Mouse (Mus musculus): Measurements from ENCODE around the gene Amz1.

Amz1 gene

DNA sequence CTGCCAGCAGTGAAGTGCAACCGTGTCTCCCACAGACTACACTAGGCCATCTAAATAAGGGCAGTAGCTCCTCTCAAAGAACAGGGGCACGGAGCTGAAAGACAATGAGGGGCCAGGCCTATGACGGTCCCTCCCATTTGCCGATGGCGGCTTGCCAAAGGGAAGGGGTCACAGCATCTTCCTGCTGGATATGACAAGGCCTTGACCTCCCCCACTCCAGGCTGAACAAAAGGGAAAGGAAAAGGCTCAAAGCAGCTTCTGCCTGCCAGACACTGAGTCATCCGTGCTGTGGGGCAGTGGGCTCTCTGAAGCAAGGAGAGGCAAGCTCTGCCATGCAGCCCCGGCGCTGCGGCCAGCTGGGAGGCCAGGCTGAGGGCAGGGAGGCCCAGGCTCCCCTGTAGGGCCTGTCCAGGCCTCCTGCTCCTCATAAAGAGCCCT lies 43.8 kb downstream of the Amz1 start:
- no peak for DNase-seq (ENCODE audit: low spot score)

DNA sequence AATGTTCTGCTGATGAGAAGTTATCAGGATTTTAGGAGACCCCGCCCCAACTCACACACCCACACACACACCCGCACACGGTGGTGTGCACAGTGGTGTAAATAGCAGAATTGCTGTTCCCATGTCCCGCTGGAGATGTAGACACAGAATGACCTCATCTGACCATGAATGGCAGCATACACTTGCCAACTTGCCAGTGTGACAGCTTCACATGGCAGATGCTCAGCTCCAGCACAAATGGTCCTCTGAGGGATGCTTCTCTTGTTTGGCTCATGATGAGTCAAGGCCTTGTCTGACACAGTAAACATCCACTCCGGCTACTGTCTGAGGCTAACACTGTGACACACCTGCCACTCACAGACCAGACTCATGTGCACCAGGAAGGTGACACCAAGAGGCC lies 44.4 kb downstream of the Amz1 start:
- no peak for DNase-seq (ENCODE audit: low spot score)

- no peak for DNase-seq (ENCODE audit: low spot score)
Measured at GRCm38 (mm10) chr5:140771612-140772011, 47.7 kb downstream of the Amz1 start.

DNA sequence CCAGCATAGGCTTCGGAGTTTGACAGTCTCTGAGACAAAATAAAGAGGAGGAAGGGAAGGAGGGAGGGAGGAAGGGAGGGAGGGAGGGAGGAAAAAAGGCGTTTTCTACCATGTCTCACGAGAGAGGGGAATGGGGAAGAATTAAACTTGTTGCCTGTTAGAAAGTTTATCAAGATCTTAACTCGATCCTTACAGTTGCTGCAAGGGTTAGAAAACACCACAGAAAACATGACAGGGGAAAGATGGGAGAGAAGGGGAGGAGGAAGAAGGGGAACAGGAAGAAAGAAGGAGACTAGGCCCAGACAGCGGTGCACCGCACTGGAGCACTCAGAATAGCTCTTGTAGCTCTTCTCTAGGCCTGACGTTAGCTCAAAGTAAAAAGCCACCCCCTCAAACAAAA lies 48.2 kb downstream of the Amz1 start:
- DNase-seq (ENCODE audit: low spot score) = no peak

- DNase-seq (ENCODE audit: low spot score) = no peak
Measured at GRCm38 (mm10) chr5:140775111-140775510, 51.2 kb downstream of the Amz1 start.

- DNase-seq (ENCODE audit: low spot score) = no peak
Measured at GRCm38 (mm10) chr5:140776968-140777367, 53.0 kb downstream of the Amz1 start.

DNA sequence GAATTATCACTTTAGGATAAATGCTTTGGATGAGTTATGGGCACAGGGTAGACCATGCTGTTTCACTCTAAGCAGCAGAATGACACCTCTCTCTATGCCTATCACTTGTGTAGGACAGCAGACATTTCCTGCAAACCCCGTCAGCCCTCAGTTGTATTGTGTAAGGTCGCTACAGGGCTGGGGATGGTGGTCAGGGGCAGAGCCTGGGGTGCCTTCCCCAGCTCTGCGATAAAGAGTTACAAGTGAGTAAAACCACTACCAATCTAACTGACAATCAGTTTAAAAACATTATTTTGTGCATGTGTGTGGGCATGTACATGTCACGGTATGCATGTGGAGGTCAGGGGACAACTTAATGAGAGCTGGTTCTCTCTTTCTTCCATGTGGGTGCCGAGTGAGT lies 57.2 kb downstream of the Amz1 start:
- DNase-seq (ENCODE audit: low spot score) = no peak

DNA sequence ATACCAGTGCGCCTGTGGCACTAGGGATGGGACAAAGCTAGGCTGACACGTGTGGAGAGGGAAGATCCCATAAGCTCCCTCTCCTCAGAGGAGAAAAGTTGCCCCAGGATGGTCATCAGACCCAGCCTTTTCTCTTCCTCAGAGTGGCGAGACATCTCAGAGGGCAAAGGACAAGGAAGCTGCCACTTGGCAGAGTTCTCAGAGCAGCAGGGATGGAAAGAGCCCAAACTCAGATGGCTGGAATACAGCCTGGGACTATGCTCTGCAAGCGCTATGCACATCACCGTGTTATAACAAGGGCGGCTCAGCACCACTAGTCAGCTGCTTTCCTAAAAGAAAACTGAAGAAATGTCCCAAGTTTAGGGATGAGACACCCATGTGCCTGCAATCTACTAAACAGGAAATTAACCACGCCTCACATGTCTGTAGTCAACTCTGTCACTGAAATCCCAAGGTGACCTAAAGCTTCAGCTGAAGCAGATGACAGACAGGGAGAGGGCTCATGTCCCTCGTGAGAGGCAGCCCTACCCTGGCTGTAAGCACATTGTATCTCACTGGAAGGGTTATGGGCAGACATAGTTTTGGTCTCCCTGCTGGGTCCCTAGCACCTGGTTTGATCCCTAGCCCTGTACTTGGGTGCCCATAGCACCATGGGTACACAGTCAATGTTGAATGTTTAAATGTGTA lies 58.1 kb downstream of the Amz1 start:
- no peak for DNase-seq (ENCODE audit: low spot score)

DNA sequence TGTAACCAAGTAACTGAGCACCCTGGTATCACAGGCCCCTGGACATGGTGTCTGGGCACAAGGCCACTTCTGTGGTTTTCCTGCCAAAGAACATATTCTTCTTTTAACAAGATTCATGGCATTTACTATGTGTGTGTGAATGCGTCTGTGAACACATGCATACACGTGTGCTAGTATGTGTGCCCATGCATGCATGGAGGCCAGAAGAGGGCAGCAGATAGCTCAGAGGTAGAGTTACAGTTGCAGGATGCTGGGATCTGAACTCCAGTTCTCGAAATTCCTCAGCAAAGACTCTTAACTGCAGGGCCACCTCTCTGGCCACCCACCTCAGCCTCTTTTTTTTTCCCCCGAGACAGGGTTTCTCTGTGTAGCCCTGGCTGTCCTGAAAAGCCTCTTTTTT lies 59.6 kb downstream of the Amz1 start:
- no peak for DNase-seq (ENCODE audit: low spot score)

GRCm38 (mm10) chr5:140784288-140784687 lies 60.4 kb downstream of the Amz1 start:
- DNase-seq (ENCODE audit: low spot score) = no peak

- no peak for DNase-seq (ENCODE audit: low spot score)
Measured at GRCm38 (mm10) chr5:140785240-140785872, 61.4 kb downstream of the Amz1 start.

GRCm38 (mm10) chr5:140789561-140789960 lies 65.6 kb downstream of the Amz1 start:
- DNase-seq (ENCODE audit: low spot score) = no peak

GRCm38 (mm10) chr5:140790392-140790791 lies 66.5 kb downstream of the Amz1 start:
- DNase-seq (ENCODE audit: low spot score) = no peak

GRCm38 (mm10) chr5:140790937-140791877 lies 67.3 kb downstream of the Amz1 start:
- DNase-seq (ENCODE audit: low spot score) = no peak

DNA sequence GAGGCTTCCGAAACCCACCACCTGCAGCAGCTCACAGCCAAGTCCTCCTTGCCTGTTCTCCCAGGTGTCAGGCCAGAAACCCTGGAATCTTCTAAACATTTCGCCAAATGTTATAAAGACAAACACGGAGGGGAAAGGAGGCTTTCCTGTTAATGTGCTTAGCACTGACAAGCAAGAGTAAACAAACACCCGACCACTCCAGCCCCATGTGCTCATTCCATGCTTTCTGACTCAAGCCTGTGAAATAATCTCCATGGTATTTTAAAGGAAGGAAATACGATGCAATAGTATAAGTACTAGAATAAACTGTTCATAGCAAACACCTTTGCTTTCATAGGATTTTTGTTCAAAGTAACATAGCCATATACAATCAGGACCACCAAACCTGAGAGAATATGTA lies 68.3 kb downstream of the Amz1 start:
- no peak for DNase-seq (ENCODE audit: low spot score)

GRCm38 (mm10) chr5:140794753-140795152 lies 70.8 kb downstream of the Amz1 start:
- DNase-seq (ENCODE audit: low spot score) = no peak

DNA sequence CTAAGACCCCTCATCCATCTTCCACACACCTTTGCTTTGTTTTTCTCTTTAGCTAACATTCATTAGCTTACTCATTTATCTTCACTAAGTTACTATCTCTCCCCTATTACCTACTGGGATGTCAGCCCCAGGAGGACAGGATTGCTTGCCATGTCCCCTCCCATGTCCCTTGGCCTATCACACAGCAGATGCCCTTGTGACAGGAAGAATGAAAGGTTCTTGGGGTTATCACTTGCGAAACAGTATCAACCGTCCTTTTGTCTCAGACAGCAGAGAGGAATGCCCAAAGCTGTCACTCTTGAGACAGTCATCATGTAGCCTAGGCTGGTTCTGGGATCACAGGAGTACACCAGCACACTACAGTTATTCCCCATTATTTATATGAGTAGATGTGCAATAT lies 71.2 kb downstream of the Amz1 start:
- no peak for DNase-seq (ENCODE audit: low spot score)

GRCm38 (mm10) chr5:140796051-140796450 lies 72.1 kb downstream of the Amz1 start:
- no peak for DNase-seq (ENCODE audit: low spot score)

DNA sequence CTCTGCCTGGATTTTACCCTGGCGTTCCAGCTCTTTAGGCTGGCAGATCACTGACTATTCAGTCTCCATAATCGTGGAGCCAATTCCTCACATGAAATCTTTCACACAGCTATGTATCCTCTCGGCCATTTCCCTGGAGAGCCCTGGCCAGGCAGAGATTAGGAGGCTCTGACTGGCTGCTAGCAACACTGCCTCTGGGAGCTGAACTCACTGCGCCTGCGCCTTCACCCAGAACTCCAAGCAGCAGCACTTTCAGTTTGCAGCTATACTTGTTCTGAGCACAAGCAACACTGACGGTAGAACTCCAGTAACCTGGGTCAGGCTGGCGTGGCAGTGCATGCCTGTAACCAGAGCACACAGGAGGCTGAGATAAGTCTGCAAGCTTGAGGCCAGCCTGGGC lies 74.2 kb downstream of the Amz1 start:
- DNase-seq (ENCODE audit: low spot score) = no peak

- DNase-seq (ENCODE audit: low spot score) = no peak
Measured at GRCm38 (mm10) chr5:140798775-140799174, 74.8 kb downstream of the Amz1 start.

- no peak for DNase-seq (ENCODE audit: low spot score)
Measured at GRCm38 (mm10) chr5:140799190-140799589, 75.3 kb downstream of the Amz1 start.

DNA sequence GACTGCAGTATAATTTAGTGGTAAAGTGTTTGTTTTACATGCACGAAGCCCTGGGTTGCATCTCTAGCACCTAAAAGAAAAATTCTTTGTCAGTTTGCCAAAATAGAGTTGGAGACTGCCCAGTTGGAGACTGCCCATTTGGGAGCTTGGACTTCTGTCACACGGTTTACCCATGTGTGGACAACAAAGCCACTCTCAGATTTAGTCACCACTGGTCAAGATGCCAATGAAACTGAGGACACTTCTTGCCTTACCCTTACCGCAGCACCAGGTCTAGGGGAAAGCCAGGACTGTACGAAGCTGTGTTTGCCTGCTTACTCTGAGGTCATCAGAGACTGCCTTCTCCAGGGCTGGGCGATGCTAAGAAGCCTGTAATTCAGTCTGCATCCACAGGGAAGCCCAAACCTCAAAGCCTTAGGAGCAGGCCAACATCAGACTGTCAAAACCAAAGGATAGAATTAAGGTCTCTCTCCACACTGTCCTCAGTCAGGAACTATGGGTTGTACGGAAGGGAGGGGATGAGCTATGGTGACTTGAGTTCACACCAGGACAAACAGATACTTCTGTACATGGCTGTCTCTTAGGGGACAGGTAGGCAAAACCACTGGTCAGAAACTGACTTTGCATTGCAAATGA lies 76.5 kb downstream of the Amz1 start:
- no peak for DNase-seq (ENCODE audit: low spot score)
